Mouse (Mus musculus): ENCODE results near the gene Nqo1.

GRCm38 (mm10) chr8:107451414-107452066 is 48.5 kb upstream of the Nqo1 start:
- no peak for TF ChIP-seq ZNF384 (IDR thresholded peaks at IDR 0.05; ENCODE audit: low read depth, low read length)
- no peak for TF ChIP-seq CHD2 (IDR thresholded peaks at IDR 0.05; ENCODE audit: low read depth, low read length)
- no peak for TF ChIP-seq HCFC1 (IDR thresholded peaks at IDR 0.05; ENCODE audit: borderline replicate concordance, insufficient read depth, low read length)
- no peak for TF ChIP-seq MAFK (IDR thresholded peaks at IDR 0.05; ENCODE audit: insufficient read depth, low read depth, low read length)
- no peak for TF ChIP-seq ZC3H11A (IDR thresholded peaks at IDR 0.05; ENCODE audit: borderline replicate concordance, low read depth, low read length)

All from ES-E14 (cell line).